Comparison of ENCODE assay signal across 13 mouse cellular contexts in genomic region chr11:98949242-98949957, GRCm38 (mm10). TPM values are rescaled to one million over a fixed set of nuclear protein-coding genes. Genes with fewer than 3 reads are reported as not detected.
A peak's percentile ranks its signal among the peaks of the same experiment; 100 is the strongest.
DNase-seq lines count a peak whose midpoint lies in the region; ATAC-seq and TF ChIP-seq lines count a peak whose summit lies in the region.
"Had no signal": no experiment of that assay in that cellular context is flagged by ENCODE, and none has a peak within 500 bp of the region (broad histone marks: within the 10 kb centered on the region; RNA-seq: fewer than 3 reads in every experiment).

No protein-coding gene starts in this region.

- H3K9ac ChIP-seq in liver, postnatal 0 days (replicated peaks): no peak overlapping the region
- H3K9ac ChIP-seq in limb, embryonic 15.5 days: no peak overlapping the region
- H3K9ac ChIP-seq: forebrain, embryonic 15.5 days; hindbrain, embryonic 15.5 days; midbrain, embryonic 12.5 days; neural tube, embryonic 13.5 days had no signal

- no peaks in the 10 kb centered on the region for H3K27me3 ChIP-seq in heart, embryonic 10.5 days (ENCODE audit: insufficient read depth, poor library complexity, severe bottlenecking)
- no peaks in the 10 kb centered on the region for H3K27me3 ChIP-seq in liver, postnatal 0 days (ENCODE audit: insufficient read depth, low read length)
- H3K27me3 ChIP-seq in limb, embryonic 15.5 days: no peaks in the 10 kb centered on the region
- H3K27me3 ChIP-seq: forebrain, embryonic 15.5 days; hindbrain, embryonic 15.5 days; midbrain, embryonic 12.5 days; neural tube, embryonic 13.5 days had no signal

- ATAC-seq in liver, postnatal 0 days: no peak
- ATAC-seq in limb, embryonic 15.5 days (ENCODE audit: insufficient number of reproducible peaks, low FRiP score, low TSS enrichment, low read depth): no peak
- ATAC-seq: forebrain, embryonic 15.5 days had no signal

- no peak for DNase-seq in heart, embryonic 10.5 days (ENCODE audit: low spot score)
- no peak for DNase-seq in heart, postnatal 14 days
- DNase-seq in liver, postnatal 0 days: no peak
- no peak for DNase-seq in liver
- no peak for DNase-seq in cerebellum, adult 11-12 months
- no peak for DNase-seq in testis, postnatal 10 days (ENCODE audit: low spot score)

- TF ChIP-seq POLR2A in bone marrow macrophage, adult 2 months (IDR thresholded peaks at IDR 0.05; ENCODE audit: borderline replicate concordance, low read depth, low read length): no peak

- H3K4me3 ChIP-seq in heart, embryonic 10.5 days: no peak overlapping the region
- no peak overlapping the region for H3K4me3 ChIP-seq in liver, postnatal 0 days (ENCODE audit: low read depth, low read length)
- no peak overlapping the region for H3K4me3 ChIP-seq in bone marrow macrophage, adult 2 months (ENCODE audit: insufficient read depth, low read length)
- no peak overlapping the region for H3K4me3 ChIP-seq in limb, embryonic 15.5 days
- H3K4me3 ChIP-seq: forebrain, embryonic 15.5 days; hindbrain, embryonic 15.5 days; midbrain, embryonic 12.5 days; neural tube, embryonic 13.5 days had no signal

- H3K4me2 ChIP-seq in liver, postnatal 0 days (ENCODE audit: low read depth, low read length): no peak overlapping the region
- no peak overlapping the region for H3K4me2 ChIP-seq in limb, embryonic 15.5 days
- H3K4me2 ChIP-seq: forebrain, embryonic 15.5 days; hindbrain, embryonic 15.5 days; midbrain, embryonic 12.5 days; neural tube, embryonic 13.5 days had no signal

- H3K9me3 ChIP-seq in heart, embryonic 10.5 days: no peaks in the 10 kb centered on the region
- no peaks in the 10 kb centered on the region for H3K9me3 ChIP-seq in liver, postnatal 0 days (ENCODE audit: low read length)
- no peaks in the 10 kb centered on the region for H3K9me3 ChIP-seq in limb, embryonic 15.5 days
- H3K9me3 ChIP-seq: forebrain, embryonic 15.5 days; hindbrain, embryonic 15.5 days; midbrain, embryonic 12.5 days; neural tube, embryonic 13.5 days had no signal

- intact Hi-C loops in heart, postnatal 14 days (cut with DNase I): no loop called here

- H3K36me3 ChIP-seq in heart, embryonic 10.5 days: peaks cover 34% of the 10 kb centered on the region
- H3K36me3 ChIP-seq in liver, postnatal 0 days (replicated peaks; ENCODE audit: insufficient read depth, low read length): no peaks in the 10 kb centered on the region
- peaks cover 35% of the 10 kb centered on the region for H3K36me3 ChIP-seq in limb, embryonic 15.5 days
- H3K36me3 ChIP-seq: forebrain, embryonic 15.5 days; hindbrain, embryonic 15.5 days; midbrain, embryonic 12.5 days had no signal

- TF ChIP-seq EP300 in liver, postnatal 0 days (IDR thresholded peaks at IDR 0.05; ENCODE audit: low read depth): no peak

- WGBS in heart, embryonic 10.5 days: 70% methylated on average over 12 of the region's 12 CpGs
- 71% methylated on average over 12 of the region's 12 CpGs for WGBS in liver, postnatal 0 days (ENCODE audit: insufficient replicate concordance)
- WGBS in limb, embryonic 15.5 days: 80% methylated on average over 10 of the region's 12 CpGs

- peaks cover 91% of the 10 kb centered on the region for H3K4me1 ChIP-seq in heart, embryonic 10.5 days
- H3K4me1 ChIP-seq in liver, postnatal 0 days (ENCODE audit: insufficient read depth): peaks cover 81% of the 10 kb centered on the region
- H3K4me1 ChIP-seq in bone marrow macrophage, adult 2 months (ENCODE audit: control insufficient read depth, insufficient read depth, low read length): peaks cover 80% of the 10 kb centered on the region
- peaks cover 90% of the 10 kb centered on the region for H3K4me1 ChIP-seq in limb, embryonic 15.5 days

- no peak for TF ChIP-seq CTCF in liver, postnatal 0 days (IDR thresholded peaks at IDR 0.05; ENCODE audit: low read depth)
- TF ChIP-seq CTCF in bone marrow macrophage, adult 2 months (IDR thresholded peaks at IDR 0.05; ENCODE audit: low read depth, low read length): no peak

- H3K27ac ChIP-seq in heart, embryonic 10.5 days: peak overlapping the region; percentile 67
- H3K27ac ChIP-seq in liver, postnatal 0 days (ENCODE audit: low read depth): peak overlapping the region; percentile 35
- H3K27ac ChIP-seq in bone marrow macrophage, adult 2 months (ENCODE audit: insufficient read depth, low read depth, low read length): peak overlapping the region; percentile 94
- H3K27ac ChIP-seq in limb, embryonic 15.5 days: peak overlapping the region; percentile 86; the same call in 1 of the 2 replicates
- H3K27ac ChIP-seq: forebrain, embryonic 15.5 days; hindbrain, embryonic 15.5 days; midbrain, embryonic 12.5 days; neural tube, embryonic 13.5 days had no signal

RNA-seq across cellular contexts. Expression of gene Rara, which starts 21.8 kb away (rescaled TPM):
- polyA plus RNA-seq in heart, embryonic 10.5 days (2016; fragmentation: Nextera tagmentation; extraction: Ambion mirVana): 30.4 and 36.9 TPM in 2 replicates
- 10 to 100 TPM; 17.9 to 21.6 TPM for total RNA-seq in heart, postnatal 14 days (2021)
- polyA plus RNA-seq in liver, postnatal 0 days (2015; fragmentation: Nextera tagmentation; extraction: Ambion mirVana): 5.4 and 5.6 TPM in 2 replicates
- 24.0 and 25.9 TPM in 2 replicates for polyA plus RNA-seq in bone marrow macrophage, adult 2 months (2012; ENCODE audit: insufficient read depth, insufficient read length, missing spikeins)
- polyA plus RNA-seq in limb, embryonic 15.5 days (2015; fragmentation: Nextera tagmentation; extraction: Ambion mirVana): 43.9 and 51.7 TPM in 2 replicates

RNA-seq across cellular contexts. Expression of gene Gjd3, which starts 33.4 kb away (rescaled TPM):
- polyA plus RNA-seq in heart, embryonic 10.5 days (2016; fragmentation: Nextera tagmentation; extraction: Ambion mirVana): 1.0 and 1.1 TPM in 2 replicates
- total RNA-seq in heart, postnatal 14 days (2021): 1 to 10 TPM; 1.5 to 2.0 TPM
- polyA plus RNA-seq in liver, postnatal 0 days (2015; fragmentation: Nextera tagmentation; extraction: Ambion mirVana): not detected in 2 replicates
- not detected in 2 replicates for polyA plus RNA-seq in bone marrow macrophage, adult 2 months (2012; ENCODE audit: insufficient read depth, insufficient read length, missing spikeins)
- polyA plus RNA-seq in limb, embryonic 15.5 days (2015; fragmentation: Nextera tagmentation; extraction: Ambion mirVana): 0.49 and 0.86 TPM in 2 replicates
- polyA plus RNA-seq: limb, embryonic 11.5 days had no signal

RNA-seq across cellular contexts. Expression of gene Cdc6, which starts 41.8 kb away (rescaled TPM):
- polyA plus RNA-seq in heart, embryonic 10.5 days (2016; fragmentation: Nextera tagmentation; extraction: Ambion mirVana): 39.3 and 47.7 TPM in 2 replicates
- total RNA-seq in heart, postnatal 14 days (2021): 1 to 10 TPM in 1 of 2 experiments, under 1 TPM in 1; 0.72 to 2.2 TPM
- 19.1 and 22.3 TPM in 2 replicates for polyA plus RNA-seq in liver, postnatal 0 days (2015; fragmentation: Nextera tagmentation; extraction: Ambion mirVana)
- polyA plus RNA-seq in bone marrow macrophage, adult 2 months (2012; ENCODE audit: insufficient read depth, insufficient read length, missing spikeins): 4.8 and 6.9 TPM in 2 replicates
- 23.2 and 24.1 TPM in 2 replicates for polyA plus RNA-seq in limb, embryonic 15.5 days (2015; fragmentation: Nextera tagmentation; extraction: Ambion mirVana)

Comparison
In these comparisons a context has a peak if more than half of its experiments do, and no peak if none do; other contexts are left out.
1. H3K27ac ChIP-seq: peak in every context shown above with its lines; median percentile 94 in bone marrow macrophage, adult 2 months; 86 in limb, embryonic 15.5 days; 67 in heart, embryonic 10.5 days; 35 in liver, postnatal 0 days.